Mouse (Mus musculus) cerebellum, adult 9-11 months (tissue): ENCODE measurements around the gene Krt80.

Source experiments
- DNase-seq: peaks from one replicate; pipeline ENCODE4 v3.0.0; 2022

Gene Krt80

DNA sequence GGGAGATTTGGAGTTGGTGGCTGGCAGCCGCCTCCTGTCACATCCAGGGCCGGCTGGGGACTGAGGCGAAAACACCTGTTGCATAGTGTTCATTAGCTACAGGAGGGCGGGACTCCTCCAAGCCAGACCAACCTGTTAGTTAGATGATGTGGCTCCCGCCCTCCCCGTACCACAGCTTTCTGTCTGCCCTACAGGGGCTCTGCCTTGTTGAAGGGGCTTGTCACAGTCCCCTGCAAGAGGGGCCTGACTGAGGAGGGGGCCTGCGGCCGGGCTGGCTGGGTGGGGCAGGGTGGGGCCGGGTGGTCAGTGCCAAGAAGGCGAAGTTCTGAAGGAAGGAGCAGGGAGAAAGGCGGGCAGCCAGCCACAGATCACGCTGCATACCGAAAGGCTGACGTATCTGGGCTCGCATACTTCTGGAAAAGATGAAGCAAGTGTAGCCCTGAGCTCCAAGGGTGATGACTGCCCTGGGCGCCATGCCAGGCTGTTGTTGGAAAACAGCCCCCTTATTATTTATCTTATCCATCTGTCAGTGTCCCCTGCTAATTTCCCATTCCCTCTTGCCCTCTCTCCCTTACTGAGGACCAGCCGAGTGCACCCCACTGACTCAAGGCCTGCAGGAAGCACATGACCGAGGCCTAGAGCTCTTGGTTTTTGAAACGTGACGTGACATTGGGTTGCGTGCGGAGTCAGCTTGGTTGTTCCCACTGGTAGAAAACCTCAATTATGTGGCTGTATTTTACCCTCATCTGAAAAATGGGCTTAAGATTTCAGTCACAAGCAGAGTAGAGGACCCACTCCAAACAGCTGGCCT is at the start of gene Krt80:
TSS of gene Krt80 (minus strand) at position 62 of the 811 bp plus-strand sequence.
- no peak for DNase-seq

DNA sequence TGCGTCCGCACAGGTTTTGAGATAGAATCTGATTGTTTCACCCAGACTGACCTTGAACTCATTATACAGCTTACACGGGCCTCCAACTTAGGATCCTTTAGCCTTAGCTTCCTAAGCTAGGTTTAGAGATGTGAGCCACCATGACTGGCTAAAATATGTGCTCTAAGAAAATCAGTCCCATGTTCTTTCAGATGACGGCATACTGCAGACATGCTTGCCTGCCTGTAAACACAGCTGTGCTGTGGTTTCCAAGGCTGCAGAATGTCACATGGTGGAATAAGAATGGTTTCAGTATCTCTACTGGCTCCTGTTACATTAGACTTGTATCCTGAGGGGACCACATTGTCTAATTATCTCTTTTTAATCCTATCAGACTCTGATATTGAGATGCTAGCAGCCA is 49.0 kb upstream of the Krt80 start:
- DNase-seq, result no peak

DNA sequence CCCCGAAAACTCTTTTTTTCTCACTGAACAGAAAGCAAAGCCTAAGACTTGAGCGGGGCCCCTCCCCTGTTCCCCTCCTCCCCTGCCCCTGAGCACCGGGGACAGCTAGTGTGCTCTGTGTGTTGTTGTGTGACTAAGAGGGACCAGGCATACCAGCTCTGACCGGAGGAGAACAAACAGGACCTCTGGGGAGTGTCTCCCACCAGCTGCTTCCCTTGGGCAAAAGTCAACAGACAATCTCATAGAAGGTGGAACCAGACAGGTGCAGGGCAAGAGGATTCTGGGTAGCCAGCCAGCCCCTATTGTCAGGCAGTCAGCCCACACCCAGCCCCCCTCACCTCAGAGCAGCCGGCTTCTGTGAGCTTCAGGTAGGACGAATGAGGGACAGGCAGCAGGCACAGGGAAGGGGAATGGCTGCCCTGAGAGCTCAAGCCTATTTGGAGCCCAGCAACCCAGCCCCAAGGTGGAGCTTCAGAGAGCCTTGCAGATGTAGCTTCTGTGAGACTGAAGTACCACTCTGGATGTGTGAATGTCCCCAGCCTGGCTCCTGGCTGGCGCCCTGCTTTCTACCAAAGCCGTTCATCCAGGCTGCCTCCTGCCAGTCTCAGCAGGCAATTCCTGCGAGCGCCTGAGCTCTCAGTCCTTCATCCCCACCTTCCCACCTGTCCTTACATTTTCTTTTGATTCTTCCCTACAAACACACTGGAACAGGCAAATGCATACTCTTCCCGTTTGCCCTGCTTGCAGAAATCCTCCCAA is 45.0 kb upstream of the Krt80 start:
- DNase-seq, result peak; percentile 43

DNA sequence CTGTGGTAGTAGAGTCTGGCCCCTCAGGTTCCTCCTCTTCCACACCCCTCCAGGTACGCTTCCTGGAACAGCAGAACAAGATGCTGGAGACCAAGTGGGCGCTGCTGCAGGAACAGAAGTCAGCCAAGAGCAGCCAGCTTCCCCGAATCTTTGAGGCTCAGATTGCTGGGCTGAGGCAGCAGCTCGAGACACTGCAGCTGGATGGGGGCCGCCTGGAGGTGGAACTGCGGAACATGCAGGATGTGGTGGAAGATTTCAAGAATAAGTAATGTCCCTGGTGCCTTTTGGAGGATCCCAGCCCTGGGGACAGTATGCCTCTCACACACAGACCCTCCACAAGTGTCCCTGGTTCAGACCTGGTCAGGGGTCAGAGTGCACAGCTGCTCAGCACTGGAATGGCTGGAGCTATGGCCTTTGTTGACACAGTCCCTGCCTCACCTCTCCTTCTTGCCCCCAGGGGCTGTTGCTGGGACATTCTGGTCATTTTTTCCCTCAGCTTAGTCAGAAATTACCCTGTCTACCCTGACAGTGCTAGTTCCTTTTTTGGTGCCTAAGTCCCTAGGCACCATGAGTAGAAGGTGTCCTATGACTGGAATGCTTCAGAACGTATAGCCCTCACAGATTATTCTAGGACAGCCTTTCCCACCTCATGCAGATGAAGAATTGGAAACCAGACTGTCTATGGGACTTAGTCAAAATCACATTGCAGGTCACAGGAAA is 44.1 kb upstream of the Krt80 start:
- DNase-seq, result no peak

DNA sequence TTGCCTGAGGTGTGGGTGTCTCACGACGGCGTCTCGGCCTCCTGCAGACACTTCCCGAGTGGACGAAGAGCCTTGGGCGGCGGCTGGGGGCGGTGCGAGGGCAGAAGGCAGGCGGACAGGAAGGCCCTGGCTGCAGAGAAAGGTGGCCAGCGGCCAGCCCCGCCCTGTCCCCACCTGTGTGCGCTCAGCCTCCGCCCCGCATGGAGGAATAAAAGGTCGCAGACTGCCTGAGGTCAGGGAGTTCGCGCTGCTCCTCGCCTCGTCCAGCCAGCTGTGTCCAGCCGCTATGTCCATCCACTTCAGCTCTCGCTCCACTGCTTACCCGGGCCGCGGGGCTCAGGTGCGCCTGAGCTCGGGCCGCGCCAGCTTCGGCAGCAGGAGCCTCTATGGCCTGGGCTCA is 42.2 kb upstream of the Krt80 start:
- DNase-seq, result no peak

DNA sequence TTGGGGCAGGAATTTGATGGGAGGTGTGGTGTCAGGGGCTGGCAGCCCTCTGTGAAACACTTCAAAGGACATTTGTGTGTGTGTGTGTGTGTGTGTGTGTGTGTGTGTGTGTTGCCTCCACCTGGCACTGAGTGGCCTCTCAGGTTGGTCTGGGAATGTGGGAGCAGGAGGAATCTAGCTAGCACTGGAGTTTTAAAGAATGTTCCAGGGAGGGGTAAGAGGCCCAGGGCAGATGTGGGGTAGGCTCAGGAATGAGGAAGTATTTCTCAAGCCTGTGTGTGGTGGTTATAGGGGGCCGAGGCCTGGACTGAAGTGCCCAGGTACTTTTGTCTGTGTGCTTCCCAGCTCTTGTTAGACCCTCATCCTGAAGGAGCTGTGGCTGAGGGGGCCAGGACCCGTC is 40.8 kb upstream of the Krt80 start, which contains the start of gene Krt7:
TSS of gene Krt7 (plus strand) at position 269 of the 400 bp plus-strand sequence.
- no peak for DNase-seq

DNA sequence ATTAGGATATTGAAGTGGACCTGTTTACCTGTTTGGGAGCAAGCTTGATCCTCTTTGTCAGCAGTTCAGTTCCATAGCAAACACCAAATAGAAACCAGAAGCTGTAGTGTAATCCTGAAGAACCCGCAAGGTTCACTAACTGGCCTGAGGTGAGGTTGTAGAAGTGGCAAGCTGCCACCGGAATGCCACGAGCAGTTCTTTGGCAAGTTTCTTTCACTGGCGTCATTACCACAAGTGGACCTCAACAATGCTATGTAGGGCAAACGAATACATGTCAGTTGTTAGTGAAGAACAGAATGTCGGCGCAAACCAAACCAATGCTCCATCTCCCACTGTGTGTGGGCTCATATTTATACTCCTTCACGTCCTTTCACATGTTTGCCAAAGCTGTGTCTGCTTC is 28.3 kb upstream of the Krt80 start:
- no peak for DNase-seq

DNA sequence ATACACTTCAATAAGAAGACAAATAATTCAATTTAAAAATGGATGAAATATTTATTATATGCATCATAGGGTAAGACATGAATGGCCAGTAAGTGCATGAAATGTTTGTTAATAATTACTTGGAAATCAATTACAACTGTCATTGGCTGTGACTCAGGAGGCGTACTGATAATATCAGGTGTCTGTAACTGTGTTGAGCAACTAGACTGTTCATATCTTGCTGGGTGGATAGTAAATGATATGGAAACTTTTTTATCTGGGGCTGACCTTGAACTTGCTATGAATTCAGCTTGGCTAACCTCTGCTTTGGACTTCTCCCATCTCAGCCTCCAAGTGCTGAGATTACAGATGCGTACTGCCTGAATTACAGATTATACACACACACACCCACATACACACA is 27.7 kb upstream of the Krt80 start:
- DNase-seq, result no peak

DNA sequence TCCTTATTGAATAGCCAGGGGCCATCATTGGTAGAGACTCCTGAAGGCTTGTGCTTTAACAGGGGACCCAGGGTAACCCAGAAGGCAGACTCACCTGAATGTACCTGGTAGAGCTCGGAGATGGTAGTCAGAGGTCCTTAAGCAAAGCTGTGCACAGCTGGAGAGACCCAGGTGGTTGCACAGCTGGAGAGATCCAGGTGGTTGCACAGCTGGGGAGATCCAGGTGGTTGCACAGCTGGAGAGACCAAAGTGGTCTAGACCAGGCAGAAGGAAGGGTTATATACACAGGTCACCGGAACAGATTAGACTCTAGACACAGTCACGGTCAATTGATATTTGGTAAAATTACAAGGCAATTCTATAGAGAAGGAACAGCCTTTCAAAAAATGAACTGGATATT is 27.0 kb upstream of the Krt80 start:
- no peak for DNase-seq

DNA sequence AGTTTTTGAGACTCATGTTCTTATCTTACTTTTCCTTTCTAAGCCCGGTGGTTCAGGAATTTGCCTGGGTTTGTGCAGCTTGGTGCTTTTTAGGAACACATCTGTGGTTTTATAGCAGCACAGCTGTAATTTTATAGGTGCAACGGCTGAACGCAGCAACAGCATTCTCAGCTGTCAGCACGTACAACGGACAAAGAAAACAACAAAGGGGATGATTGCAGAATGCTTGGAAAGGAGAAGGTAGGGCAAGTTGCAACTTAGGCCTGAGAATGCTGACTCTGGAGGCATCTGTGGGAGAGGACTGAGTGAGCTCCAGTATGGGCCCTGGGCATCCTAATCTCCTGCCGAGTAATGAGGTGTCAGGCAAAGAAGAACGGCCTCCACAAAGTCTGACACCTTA is 26.5 kb upstream of the Krt80 start:
- DNase-seq, result no peak

DNA sequence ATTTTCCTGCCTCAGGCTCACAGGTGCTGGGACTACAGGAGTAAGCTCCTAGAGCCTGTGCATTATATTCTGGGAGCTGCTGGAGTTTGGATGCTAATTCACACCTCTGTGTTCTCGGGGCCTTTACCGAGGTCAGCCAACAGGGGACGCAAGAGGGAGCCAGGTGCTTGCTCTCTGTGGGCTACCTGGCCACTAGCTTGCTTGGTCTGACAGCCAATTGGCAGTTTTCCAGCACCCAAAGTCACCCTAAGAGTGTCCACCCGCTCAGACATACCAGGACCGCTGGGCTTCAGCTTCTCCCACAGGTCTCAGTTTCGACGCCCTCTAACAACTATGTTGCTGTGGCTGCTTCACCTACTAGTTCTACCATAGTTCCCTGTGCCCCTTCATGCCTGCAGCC is 24.9 kb upstream of the Krt80 start:
- DNase-seq, result no peak

DNA sequence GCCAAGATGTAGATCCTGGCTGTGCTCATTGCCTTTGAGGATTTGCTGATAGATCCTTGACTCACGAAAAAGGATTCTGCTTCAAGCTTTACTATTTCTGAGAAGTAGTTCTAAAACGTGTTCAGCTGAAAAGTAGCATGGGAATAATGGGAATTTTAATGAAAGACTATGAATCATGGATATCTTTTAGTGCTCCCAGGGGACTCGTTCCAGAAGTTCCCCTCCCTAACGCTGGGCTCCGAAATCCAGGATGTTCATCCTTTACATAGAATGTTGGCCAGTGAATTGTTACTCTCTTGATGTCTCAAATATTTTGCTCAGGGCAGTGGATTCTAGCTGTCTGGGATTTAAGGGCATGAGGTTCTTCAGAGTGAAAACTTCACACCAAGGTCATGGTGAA is 22.3 kb upstream of the Krt80 start:
- DNase-seq, result no peak

DNA sequence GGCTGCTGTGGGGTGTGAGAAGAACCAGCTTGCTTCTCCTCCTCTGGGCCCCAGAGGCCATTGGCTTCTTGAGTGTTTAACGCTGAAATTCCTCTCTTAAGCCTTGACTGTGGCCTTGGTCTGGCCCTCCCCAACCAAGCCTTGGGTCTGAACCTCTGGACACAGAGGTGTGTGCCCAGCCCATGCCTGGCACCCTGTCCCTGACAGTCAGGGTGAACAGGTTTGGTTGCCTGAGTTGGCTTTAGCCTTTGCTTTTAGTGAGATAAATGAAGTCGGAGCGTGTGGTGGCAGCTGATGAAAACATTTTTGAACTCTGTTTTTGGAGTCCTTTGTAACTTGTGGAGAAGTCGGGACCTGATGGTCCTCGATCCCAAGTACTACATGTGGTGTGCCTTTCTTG is 20.2 kb upstream of the Krt80 start:
- no peak for DNase-seq

DNA sequence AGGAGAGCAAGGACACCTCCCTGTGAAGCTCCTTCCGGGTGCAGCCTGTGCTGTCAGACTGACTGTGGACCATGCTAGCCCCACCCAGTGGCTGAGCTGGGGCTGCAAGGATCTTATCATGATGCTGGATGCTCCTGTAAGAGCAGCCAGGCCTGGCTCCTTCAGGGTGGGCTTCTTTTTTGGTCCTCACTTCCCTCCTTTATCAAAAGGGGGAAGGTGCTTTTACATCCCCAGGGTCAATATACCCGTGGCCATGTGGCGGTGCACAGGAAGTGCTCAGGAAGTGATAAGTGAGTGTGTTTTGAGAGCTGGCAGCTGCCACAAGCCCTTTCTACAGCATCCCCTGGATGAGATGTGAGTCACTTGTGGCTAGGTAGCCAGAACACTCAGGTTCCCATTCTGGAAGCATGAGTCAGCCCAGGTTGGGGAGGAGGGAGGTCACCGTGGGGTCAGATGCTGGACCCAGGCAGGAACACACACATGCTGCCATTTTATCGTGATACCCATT is 18.1 kb upstream of the Krt80 start:
- DNase-seq, result no peak

DNA sequence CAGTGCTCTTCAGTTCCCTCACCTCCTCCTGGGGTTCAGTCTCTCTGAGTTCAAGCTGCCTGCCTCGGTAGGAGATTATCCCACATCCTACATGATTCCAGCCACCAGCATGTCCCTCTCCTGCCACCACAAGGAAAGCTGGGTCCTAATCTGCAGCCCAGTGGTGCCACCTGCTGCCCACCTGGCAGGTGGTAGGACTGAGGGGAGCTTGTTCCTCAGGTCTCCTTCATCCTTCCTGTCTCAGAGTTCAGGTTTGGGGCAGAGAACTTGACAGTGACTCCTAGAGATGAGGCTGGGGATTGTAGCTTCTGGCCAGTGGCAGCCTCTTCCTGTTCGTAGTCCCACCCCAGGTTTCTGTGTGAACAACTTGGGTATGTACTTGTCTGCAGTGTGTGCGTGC is 17.2 kb upstream of the Krt80 start:
- no peak for DNase-seq

DNA sequence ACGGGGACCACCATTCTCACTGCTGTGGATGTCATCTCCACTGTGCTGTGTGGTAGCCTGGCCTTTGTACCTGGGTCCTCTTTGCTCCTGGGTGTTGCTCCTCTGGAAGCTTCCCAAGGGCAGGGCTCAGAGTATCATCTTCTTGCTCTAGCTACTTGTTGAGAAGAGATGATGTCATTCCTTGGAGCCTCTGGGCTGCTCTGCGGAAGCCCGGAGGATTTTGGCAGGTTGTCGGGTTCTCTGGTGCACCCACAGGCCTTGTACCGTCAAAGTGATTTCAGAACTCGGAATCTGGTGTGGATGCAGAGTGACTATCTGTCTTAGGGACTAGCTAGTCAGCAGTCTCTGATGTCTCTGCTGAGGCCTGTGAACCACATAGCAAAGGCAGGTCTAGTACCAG is 15.1 kb upstream of the Krt80 start:
- DNase-seq, result no peak

DNA sequence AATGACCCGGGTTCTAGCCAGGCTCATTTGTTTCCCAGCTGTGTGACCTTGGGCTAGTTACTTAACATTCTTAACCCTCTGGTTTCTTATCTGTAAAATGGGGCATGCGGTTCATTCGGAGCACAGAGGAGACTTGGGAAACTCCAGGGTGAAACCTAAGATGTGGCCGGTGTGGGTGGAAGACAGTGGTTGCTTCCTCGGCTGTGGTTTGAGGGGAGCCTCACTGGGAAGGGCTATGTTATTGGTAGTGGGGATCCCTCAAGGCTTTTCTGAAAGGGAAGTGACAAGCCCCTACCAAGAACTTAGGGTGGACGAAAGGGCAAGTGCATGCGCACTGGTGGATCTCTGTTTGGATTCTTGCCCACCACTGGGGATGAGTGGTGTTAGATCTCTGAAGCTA is 14.6 kb upstream of the Krt80 start:
- DNase-seq, result no peak

DNA sequence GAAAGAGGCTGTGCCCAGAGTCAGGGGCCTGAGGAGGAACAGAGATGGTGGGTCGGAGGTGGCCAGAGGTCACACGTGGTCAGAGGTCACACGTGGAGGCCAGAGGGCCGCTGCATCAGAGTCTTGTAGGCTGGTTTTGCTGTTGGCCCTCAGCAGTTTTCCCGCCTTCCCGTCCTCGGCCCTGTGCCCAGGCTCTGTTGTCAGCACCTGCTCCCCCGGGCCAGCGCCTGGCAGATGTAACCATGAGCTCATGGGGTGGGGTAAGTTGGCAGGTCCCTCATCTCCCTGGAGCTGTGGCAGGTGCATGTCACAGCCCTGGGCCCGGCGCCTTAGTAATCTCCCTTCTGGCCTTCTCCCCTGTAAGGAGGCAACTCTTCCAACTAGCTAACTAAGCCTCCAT is 12.8 kb upstream of the Krt80 start:
- peak; percentile 72 for DNase-seq

DNA sequence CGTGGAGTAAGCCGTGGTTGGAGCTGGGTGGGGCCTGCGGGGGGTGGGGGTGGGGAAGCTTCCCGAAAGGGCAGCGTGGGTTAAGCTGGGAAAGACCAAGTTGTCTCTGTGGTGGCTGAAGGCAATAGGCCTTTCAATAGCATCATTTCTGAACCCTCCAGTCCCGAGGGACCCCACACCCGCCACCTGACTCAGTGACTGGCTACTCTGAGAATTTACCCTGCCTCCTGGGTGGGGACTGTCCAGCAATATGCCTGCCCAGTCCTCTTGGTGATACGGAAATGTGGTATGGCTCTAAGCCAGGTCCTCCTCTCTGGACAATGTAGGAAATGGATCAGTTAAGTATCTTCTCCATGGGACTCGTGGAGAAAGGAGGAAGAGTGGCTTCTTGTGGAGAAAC is 11.8 kb upstream of the Krt80 start:
- DNase-seq, result no peak

DNA sequence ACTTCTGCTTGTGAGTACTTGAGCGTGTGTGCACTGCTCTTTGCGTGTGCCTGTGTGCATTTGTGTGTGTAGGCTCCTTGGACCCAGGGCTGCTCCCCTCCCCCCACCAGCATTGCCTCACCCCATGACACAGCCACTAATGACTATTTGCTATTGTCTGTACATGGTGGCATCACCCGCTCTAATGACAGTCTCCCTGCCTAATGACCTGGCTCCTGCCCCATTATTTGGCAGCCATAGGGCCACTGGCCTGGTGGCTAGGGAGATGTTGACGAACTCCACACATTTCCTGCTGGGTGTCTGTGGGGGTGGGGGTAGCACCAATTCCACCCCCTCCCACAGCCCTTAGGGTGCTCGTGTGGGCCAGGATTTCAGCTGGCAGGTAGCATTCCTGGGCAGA is 8.7 kb upstream of the Krt80 start:
- no peak for DNase-seq

DNA sequence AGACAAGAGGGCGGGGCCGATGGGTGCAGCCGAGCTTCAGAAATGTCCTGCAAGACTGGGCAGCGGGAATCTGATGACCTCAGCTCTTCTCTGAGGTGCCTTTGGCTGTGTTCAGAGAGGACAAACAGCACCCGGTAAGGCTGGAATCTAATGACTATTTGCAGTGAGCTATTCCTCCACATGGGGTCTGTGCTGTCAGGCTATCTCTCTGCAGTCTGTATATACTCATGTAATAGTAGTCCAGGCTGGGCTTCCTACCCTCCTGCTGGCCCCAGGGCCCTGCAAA is 6.8 kb upstream of the Krt80 start:
- DNase-seq, result no peak

DNA sequence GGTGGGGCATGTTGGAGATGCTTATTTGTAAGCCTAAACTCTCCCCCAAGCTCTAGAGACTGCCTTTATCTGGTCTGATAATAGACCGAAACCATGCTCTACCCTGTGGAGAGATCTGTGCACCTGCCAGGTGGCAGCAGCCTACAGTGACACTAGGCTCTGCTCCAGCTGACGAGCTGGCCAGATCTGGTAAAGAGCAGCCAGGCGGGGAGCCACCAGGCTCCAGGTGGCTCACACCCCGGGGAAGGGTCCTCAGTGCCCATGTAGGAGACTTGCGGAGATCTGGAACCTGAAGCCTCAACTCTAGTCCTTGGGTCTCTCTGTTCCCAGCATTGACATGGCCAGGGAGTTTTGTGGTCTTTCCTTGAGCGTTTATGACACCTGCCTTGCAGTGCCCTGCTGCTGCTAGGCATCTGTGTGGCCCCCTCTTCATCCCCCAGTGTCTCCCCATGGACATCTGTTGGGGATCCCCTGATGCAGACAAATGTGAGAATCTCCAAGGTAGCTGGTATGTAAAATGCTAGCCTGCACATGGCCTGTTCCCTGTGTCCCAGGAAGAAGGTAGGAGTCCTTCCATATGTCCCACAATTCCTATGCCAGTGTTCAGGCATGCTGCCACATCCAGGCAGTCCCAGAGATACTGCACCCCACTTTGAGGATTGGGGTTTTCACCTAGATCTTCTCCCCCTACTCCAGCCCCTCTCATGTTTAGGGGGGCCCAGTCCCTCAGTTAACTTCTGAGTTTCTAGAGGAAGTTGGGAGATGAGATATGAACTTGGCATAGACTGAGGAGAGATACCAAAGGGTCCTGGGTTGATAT is 6.2 kb upstream of the Krt80 start:
- peak; percentile 80 for DNase-seq

DNA sequence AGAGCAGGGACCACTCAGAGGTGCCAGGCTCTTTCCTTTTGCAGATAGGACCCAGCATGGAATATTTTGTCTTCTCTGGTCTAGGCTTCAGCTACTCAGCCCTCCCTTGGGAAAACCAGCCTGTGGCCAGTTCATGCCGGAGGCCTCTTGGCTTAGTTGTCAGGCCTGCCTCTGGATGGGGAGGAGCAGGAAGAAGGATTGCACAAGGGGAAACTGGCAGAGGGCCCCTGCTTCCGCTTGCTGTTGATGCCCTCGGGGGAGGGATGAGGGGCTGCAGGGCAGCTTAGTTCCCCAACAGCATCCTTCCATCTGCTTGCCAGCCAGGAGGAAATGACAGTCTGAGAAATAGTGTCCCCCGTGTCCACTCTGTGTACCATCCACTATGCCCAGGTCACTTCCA is 4.9 kb upstream of the Krt80 start:
- DNase-seq, result no peak
